Mouse (Mus musculus): Measurements from ENCODE around the gene Emc10.

- TF ChIP-seq SIN3A (IDR thresholded peaks at IDR 0.05; ENCODE audit: low read length) (no peak), CTCF (IDR thresholded peaks at IDR 0.05 in 2 of 3, conservative IDR thresholded peaks at IDR 0.05 in 1 of 3; ENCODE audit: control insufficient read depth in 1 of 3, insufficient read depth in 1 of 3, low read depth in 2 of 3, low read length in 3 of 3, poor library complexity in 1 of 3, severe bottlenecking in 1 of 3) (no peak), MEF2A (IDR thresholded peaks at IDR 0.05; ENCODE audit: extremely low read depth, insufficient replicate concordance, low read depth, low read length, poor library complexity, severe bottlenecking) (no peak), MAFK (IDR thresholded peaks at IDR 0.05; ENCODE audit: borderline replicate concordance, low read depth, low read length) (no peak), MYB (IDR thresholded peaks at IDR 0.05; ENCODE audit: low read depth, low read length) (no peak), ZNF384 (IDR thresholded peaks at IDR 0.05; ENCODE audit: low read depth, low read length) (no peak), CHD2 (IDR thresholded peaks at IDR 0.05; ENCODE audit: low read length) (no peak), POLR2A (IDR thresholded peaks at IDR 0.05; ENCODE audit: control insufficient read depth in 1 of 2, insufficient read depth in 1 of 2, low read depth in 1 of 2, low read length in 2 of 2, poor library complexity in 1 of 2) (no peak)
Observed at GRCm38 (mm10) chr7:44472961-44473646, 23.2 kb downstream of the Emc10 start.
